Mouse (Mus musculus) monocyte, adult 59 days (primary cell): ENCODE measurements around the gene Ptms. TPM values are rescaled to one million over a fixed set of nuclear protein-coding genes. Genes with fewer than 3 reads are reported as not detected.

Experiments used
- total RNA-seq, 2 experiments: library from RNA; stranded (reverse); gene quantifications; one replicate each; pipeline ENCODE4 v1.2.4; 2023

Ptms gene
- 100 to 1,000 TPM; 216 to 239 TPM for total RNA-seq

GRCm38 (mm10) chr6:124919695-124920317 is at the start of gene Ptms:
Gene Ptms, minus strand, starts transcription at chr6:124920103.

GRCm38 (mm10) chr6:124965088-124965719 is 45.3 kb upstream of the Ptms start, which contains the start of gene Cops7a:
Gene Cops7a, minus strand, starts transcription at chr6:124965538.

GRCm38 (mm10) chr6:124930754-124931524 is 11.0 kb upstream of the Ptms start, which contains the start of gene Mlf2:
Gene Mlf2, plus strand, starts transcription at chr6:124931386.

DNA sequence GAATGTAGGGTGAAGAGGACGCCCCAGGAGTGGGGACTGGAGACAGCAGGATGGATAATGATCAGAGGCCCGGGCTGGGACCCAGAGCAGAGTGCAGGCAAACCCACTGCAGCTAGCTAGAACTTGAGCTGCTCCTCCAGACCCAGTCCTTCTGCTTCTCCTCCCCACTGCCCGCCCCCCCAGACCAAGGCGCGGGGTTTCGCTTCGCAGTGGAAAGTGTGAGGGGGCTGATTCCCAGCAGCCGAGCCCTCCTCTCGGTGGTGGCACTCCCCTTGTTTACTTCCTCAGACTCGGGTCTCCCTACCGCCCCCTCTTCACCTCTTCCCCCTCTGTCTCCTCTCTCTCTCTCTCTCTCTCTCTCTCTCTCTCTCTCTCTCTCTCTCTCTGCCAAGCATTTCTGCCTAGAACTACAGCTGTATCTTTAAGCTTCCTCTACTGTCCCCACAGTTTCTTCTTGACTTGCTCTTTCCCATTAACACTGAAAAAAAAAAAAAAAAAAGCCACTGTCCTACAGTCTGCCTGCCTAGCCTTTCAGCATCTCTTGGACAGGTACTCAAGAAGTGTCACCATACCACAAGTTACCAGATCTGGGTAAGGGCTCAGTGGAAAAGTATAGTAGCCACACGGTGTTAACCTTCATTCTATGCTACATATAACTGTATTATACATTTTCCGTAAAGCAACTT is 8.2 kb downstream of the Ptms start, which contains the start of gene Lag3:
Gene Lag3, minus strand, starts transcription at position 173 of the 686 bp plus-strand sequence.

GRCm38 (mm10) chr6:124887986-124888385 is 31.9 kb downstream of the Ptms start, which contains the start of gene Cd4:
Gene Cd4, minus strand, starts transcription at chr6:124888221.

Other genes with a start within 250 kb of the Ptms start
- 10 to 100 TPM; 71.1 to 73.2 TPM for gene Emg1, start 207.9 kb downstream of the Ptms start, total RNA-seq
- gene Phb2, start 207.8 kb downstream of the Ptms start, total RNA-seq = 100 to 1,000 TPM; 147 to 165 TPM
- 100 to 1,000 TPM; 496 to 510 TPM for gene Ptpn6, start 181.4 kb downstream of the Ptms start, total RNA-seq
- gene Grcc10, start 178.7 kb downstream of the Ptms start, total RNA-seq = 100 to 1,000 TPM; 177 to 186 TPM
- gene Gm45234, start 164.1 kb downstream of the Ptms start, total RNA-seq = not detected
- 10 to 100 TPM; 23.7 to 25.1 TPM for gene Atn1, start 163.6 kb downstream of the Ptms start, total RNA-seq
- 1 to 10 TPM; 1.9 to 2.6 TPM for gene Eno2, start 150.4 kb downstream of the Ptms start, total RNA-seq
- gene Lrrc23, start 140.4 kb downstream of the Ptms start, total RNA-seq = not detected
- gene Spsb2, start 111.4 kb downstream of the Ptms start, total RNA-seq = 10 to 100 TPM; 20.4 to 20.7 TPM
- gene Tpi1, start 105.8 kb downstream of the Ptms start, total RNA-seq = 100 to 1,000 TPM; 110 to 111 TPM
- gene Usp5, start 90.6 kb downstream of the Ptms start, total RNA-seq = 10 to 100 TPM; 58.5 to 64.1 TPM
- 1 to 10 TPM; 1.2 to 3.8 TPM for gene Cdca3, start 90.6 kb downstream of the Ptms start, total RNA-seq
- gene Gnb3, start 79.8 kb downstream of the Ptms start, total RNA-seq = not detected
- 1 to 10 TPM; 2.0 to 4.1 TPM for gene P3h3, start 62.4 kb downstream of the Ptms start, total RNA-seq
- 1 to 10 TPM; 1.8 to 2.3 TPM for gene Gpr162, start 56.1 kb downstream of the Ptms start, total RNA-seq
- 10 to 100 TPM; 15.6 to 17.2 TPM for gene Cd4, start 31.9 kb downstream of the Ptms start, total RNA-seq
- 1 to 10 TPM; 5.9 to 8.7 TPM for gene Lag3, start 8.4 kb downstream of the Ptms start, total RNA-seq
- gene Mlf2, start 11.3 kb upstream of the Ptms start, total RNA-seq = 100 to 1,000 TPM; 124 to 137 TPM
- 10 to 100 TPM; 37.3 to 38.4 TPM for gene Cops7a, start 45.4 kb upstream of the Ptms start, total RNA-seq
- 1 to 10 TPM; 3.0 to 6.9 TPM for gene Pianp, start 76.6 kb upstream of the Ptms start, total RNA-seq
- 100 to 1,000 TPM in 1 of 2 experiments, 10 to 100 TPM in 1; 89.1 to 103 TPM for gene Zfp384, start 89.0 kb upstream of the Ptms start, total RNA-seq
- gene Ing4, start 119.7 kb upstream of the Ptms start, total RNA-seq = 10 to 100 TPM; 76.1 to 83.5 TPM
- gene Acrbp, start 129.6 kb upstream of the Ptms start, total RNA-seq = 10 to 100 TPM; 16.2 to 16.5 TPM
- 10 to 100 TPM; 36.4 to 37.8 TPM for gene Lpar5, start 147.8 kb upstream of the Ptms start, total RNA-seq
- 100 to 1,000 TPM; 186 to 187 TPM for gene Chd4, start 175.9 kb upstream of the Ptms start, total RNA-seq
- gene Nop2, start 211.8 kb upstream of the Ptms start, total RNA-seq = 10 to 100 TPM; 21.7 to 22.9 TPM
- gene Iffo1, start 225.1 kb upstream of the Ptms start, total RNA-seq = 10 to 100 TPM; 66.4 to 71.6 TPM
- 100 to 1,000 TPM; 641 to 753 TPM for gene Gapdh, start 246.4 kb upstream of the Ptms start, total RNA-seq